Mouse (Mus musculus) left cerebral cortex, adult 6 months (tissue): Measurements from ENCODE around the gene Olfr338. TPM values are rescaled to one million over a fixed set of nuclear protein-coding genes. Genes with fewer than 3 reads are reported as not detected.

Experiments used
- long read RNA-seq, 2 experiments: library from polyadenylated mRNA; unstranded; transcript quantifications; one replicate each; pipeline ENCODE4 v2.0.0; 2019 to 2020
- polyA plus RNA-seq: library from polyadenylated mRNA; unstranded; fragments of <200 nt; fragmentation: Nextera tagmentation; gene quantifications from 2 replicates; pipeline ENCODE4 v1.2.3, GENCODE M21; 2021

Gene Olfr338
- not detected in 2 replicates for polyA plus RNA-seq
- long read RNA-seq, experiment 1: 0 reads
- long read RNA-seq, experiment 2: 0 reads

DNA sequence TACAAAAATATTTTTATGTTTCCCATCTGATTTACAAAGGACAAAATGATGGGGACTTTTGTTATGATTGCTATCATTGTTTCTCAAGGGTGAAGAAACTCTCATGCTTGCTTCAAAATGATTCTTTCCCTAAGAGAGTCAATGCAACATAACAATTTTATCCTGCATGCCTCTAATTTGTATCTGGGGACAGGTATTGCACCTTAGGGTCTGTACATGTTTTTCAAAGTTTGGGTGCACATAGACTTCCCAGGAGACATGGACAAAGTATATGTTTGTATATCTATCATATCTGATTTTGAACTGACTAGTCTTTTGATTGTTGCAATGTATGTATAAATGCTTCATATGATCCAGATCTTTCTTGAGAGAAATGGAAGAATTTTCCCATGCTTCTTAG, at the start of gene Olfr338:
TSS of gene Olfr338 (plus strand) at position 301 of the 400 bp plus-strand sequence.

DNA sequence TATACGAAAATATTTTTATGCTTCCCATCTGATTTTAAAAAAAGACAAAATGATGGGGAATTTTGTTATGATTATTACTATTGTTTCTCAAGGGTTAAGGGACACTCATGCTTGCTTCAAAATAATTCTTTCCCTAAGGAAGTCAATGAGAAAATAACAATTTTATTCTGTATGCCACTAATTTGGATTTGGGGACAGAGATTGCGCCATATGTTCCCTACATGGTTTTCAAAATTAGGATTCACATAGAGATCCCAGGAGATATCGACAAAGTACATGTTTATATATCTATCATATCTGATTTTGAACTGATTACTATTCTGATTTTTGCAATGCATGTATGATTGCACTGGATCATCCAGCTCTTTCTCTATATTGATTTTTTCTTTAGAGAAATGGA, 45.3 kb downstream of the Olfr338 start, which contains the start of gene Olfr339:
TSS of gene Olfr339 (plus strand) at position 301 of the 400 bp plus-strand sequence.

Other genes with a start within 250 kb of the Olfr338 start
- 18.2 and 20.9 TPM in 2 replicates for gene Mrrf, start 237.1 kb upstream of the Olfr338 start, polyA plus RNA-seq
- gene Rbm18, start 236.7 kb upstream of the Olfr338 start, polyA plus RNA-seq: 30.2 and 38.8 TPM in 2 replicates
- gene Ptgs1, start 143.1 kb upstream of the Olfr338 start, polyA plus RNA-seq: 13.2 and 14.0 TPM in 2 replicates
- not detected in 2 replicates for gene Olfr339, start 45.4 kb downstream of the Olfr338 start, polyA plus RNA-seq
- not detected in 2 replicates for gene Olfr340, start 79.1 kb downstream of the Olfr338 start, polyA plus RNA-seq
- gene Olfr341, start 108.9 kb downstream of the Olfr338 start, polyA plus RNA-seq: not detected in 2 replicates
- not detected in 2 replicates for gene Olfr342, start 151.5 kb downstream of the Olfr338 start, polyA plus RNA-seq
- not detected in 2 replicates for gene Olfr344, start 193.1 kb downstream of the Olfr338 start, polyA plus RNA-seq